9 mouse cellular contexts compared by ENCODE assay signal in the genomic region with DNA sequence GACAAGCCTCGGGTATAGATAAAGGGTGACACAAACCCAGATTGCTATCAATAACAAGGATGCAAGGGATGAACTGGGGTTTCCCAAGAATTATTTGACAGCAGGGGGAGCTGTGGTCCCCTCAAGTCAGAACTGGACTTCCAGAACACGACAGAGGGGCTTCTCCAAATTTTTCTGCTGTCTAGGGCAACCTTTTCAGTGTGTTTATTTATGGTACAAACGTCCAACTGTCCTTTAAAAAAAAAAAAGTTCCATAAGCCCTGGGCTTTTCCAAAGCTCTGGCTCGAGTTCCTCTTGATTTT. TPM values are rescaled to one million over a fixed set of nuclear protein-coding genes. Genes with fewer than 3 reads are reported as not detected.
A peak's percentile ranks its signal among the peaks of the same experiment; 100 is the strongest.
DNase-seq lines count a peak whose midpoint lies in the region; ATAC-seq and TF ChIP-seq lines count a peak whose summit lies in the region.
"Had no signal": no experiment of that assay in that cellular context is flagged by ENCODE, and none has a peak within 500 bp of the region (broad histone marks: within the 10 kb centered on the region; RNA-seq: fewer than 3 reads in every experiment).

No protein-coding gene starts in this region.

- peaks cover 31% of the 10 kb centered on the region for H3K4me1 ChIP-seq in bone marrow macrophage, adult 2 months (ENCODE audit: control insufficient read depth, insufficient read depth, low read length)
- H3K4me1 ChIP-seq in forebrain, embryonic 13.5 days = peaks cover 69% of the 10 kb centered on the region

- peak overlapping the region; percentile 88 for H3K27ac ChIP-seq in left cerebral cortex, adult 2 months
- H3K27ac ChIP-seq in bone marrow macrophage, adult 2 months (ENCODE audit: insufficient read depth, low read depth, low read length) = no peak overlapping the region
- H3K27ac ChIP-seq in forebrain, embryonic 13.5 days = peak overlapping the region; percentile 74

- H3K9me3 ChIP-seq in forebrain, embryonic 13.5 days (replicated peaks) = no peaks in the 10 kb centered on the region

- H3ac ChIP-seq in myocyte (ENCODE audit: control insufficient read depth, insufficient read length) = no peak overlapping the region

- no peaks in the 10 kb centered on the region for H3K79me2 ChIP-seq in myocyte (ENCODE audit: control insufficient read depth, insufficient read depth)

- intact Hi-C loops in left cerebral cortex, adult 2 months (cut with DNase I) = loop anchor here (2.0 to 5.0 kb wide), 2 partner anchors 50 to 176 kb away; no protein-coding TSS in a partner anchor
- intact Hi-C loops in left cerebral cortex, postnatal 10 days (cut with DNase I) = loop anchor here (5.0 kb wide), 1 partner anchor 56 kb away; no protein-coding TSS in a partner anchor

- H3K9ac ChIP-seq in forebrain, embryonic 13.5 days = peak overlapping the region; percentile 84

- no peaks in the 10 kb centered on the region for H3K36me3 ChIP-seq in forebrain, embryonic 13.5 days (ENCODE audit: poor library complexity, severe bottlenecking)
- H3K36me3 ChIP-seq in myocyte (ENCODE audit: control insufficient read depth, insufficient read depth) = no peaks in the 10 kb centered on the region

- no peak for DNase-seq in left cerebral cortex, adult 2 months (ENCODE audit: extremely low spot score in 1 of 2, low spot score in 2 of 2)
- DNase-seq in left cerebral cortex, postnatal 10 days (ENCODE audit: extremely low spot score in 1 of 2, low spot score in 2 of 2) = no peak
- peak; percentile 50 to 67 for DNase-seq in kidney, postnatal 4 days
- DNase-seq in urinary bladder, postnatal 25 days (ENCODE audit: low spot score) = no peak

- no peak for TF ChIP-seq POLR2A in bone marrow macrophage, adult 2 months (IDR thresholded peaks at IDR 0.05; ENCODE audit: borderline replicate concordance, low read depth, low read length)
- no peak for TF ChIP-seq POLR2A in myocyte (IDR thresholded peaks at IDR 0.05; ENCODE audit: insufficient read length, low read depth)

- TF ChIP-seq CTCF in left cerebral cortex, adult 2 months (IDR thresholded peaks at IDR 0.05) = peak; percentile 42
- TF ChIP-seq CTCF in bone marrow macrophage, adult 2 months (IDR thresholded peaks at IDR 0.05; ENCODE audit: low read depth, low read length) = no peak

- WGBS in forebrain, embryonic 13.5 days = 2% methylated on average over 4 of the region's 4 CpGs

- H3K4me3 ChIP-seq in left cerebral cortex, adult 2 months = peak overlapping the region; percentile 80
- H3K4me3 ChIP-seq in bone marrow macrophage, adult 2 months (ENCODE audit: insufficient read depth, low read length) = peak overlapping the region; percentile 29; the same call in 1 of the 2 replicates
- peak overlapping the region; percentile 72 for H3K4me3 ChIP-seq in forebrain, embryonic 13.5 days
- H3K4me3 ChIP-seq in myocyte = peak overlapping the region; percentile 29

- H3K27me3 ChIP-seq in forebrain, embryonic 13.5 days = no peaks in the 10 kb centered on the region
- H3K27me3 ChIP-seq in myocyte (ENCODE audit: control insufficient read depth, insufficient read depth, insufficient read length) = no peaks in the 10 kb centered on the region

- ATAC-seq in forebrain, embryonic 13.5 days = no peak
- ATAC-seq in granulocyte monocyte progenitor cell, adult 5-6 weeks (replicated peaks; ENCODE audit: poor library complexity, severe bottlenecking) = no peak

- peak overlapping the region; percentile 90 for H3K4me2 ChIP-seq in forebrain, embryonic 13.5 days
- H3K4me2 ChIP-seq in myocyte (ENCODE audit: low read depth) = peak overlapping the region; percentile 76

TF ChIP-seq in myocyte, 11 proteins besides CTCF, POLR2A, EP300 and RAD21:
- TF ChIP-seq MYOD1 (IDR thresholded peaks at IDR 0.05; ENCODE audit: control insufficient read depth in 1 of 3, insufficient read length in 2 of 3, low read depth in 2 of 3) (no peak), POLR2AphosphoS2 (IDR thresholded peaks at IDR 0.05; ENCODE audit: insufficient read length, low read depth) (no peak), MAX (IDR thresholded peaks at IDR 0.05; ENCODE audit: low read depth) (no peak)

RNA-seq across cellular contexts. Expression of gene Itpk1, which starts 1.7 kb away (rescaled TPM):
- 10 to 100 TPM; 52.3 to 54.9 TPM for total RNA-seq in left cerebral cortex, adult 2 months (2021)
- total RNA-seq in left cerebral cortex, postnatal 10 days (2021) = 10 to 100 TPM; 90.5 to 90.8 TPM
- polyA plus RNA-seq in bone marrow macrophage, adult 2 months (2012; ENCODE audit: insufficient read depth, insufficient read length, missing spikeins) = 23.5 and 28.0 TPM in 2 replicates
- 34.5 and 38.7 TPM in 2 replicates for polyA plus RNA-seq in forebrain, embryonic 13.5 days (2015; fragmentation: Nextera tagmentation; extraction: Ambion mirVana)
- polyA plus RNA-seq in myocyte (2012; fragmentation: generic; extraction: Trizol) = 4.9 TPM
- total RNA-seq in granulocyte monocyte progenitor cell, adult 5-6 weeks (2014; fragmentation: Nextera tagmentation) = 19.1 and 26.0 TPM in 2 replicates
- total RNA-seq in granulocyte monocyte progenitor cell, adult 5-6 weeks (2017) = 13.0 and 16.4 TPM in 2 replicates

RNA-seq across cellular contexts. Expression of gene Moap1, which starts 40.4 kb away (rescaled TPM):
- total RNA-seq in left cerebral cortex, adult 2 months (2021) = 10 to 100 TPM; 24.4 to 33.8 TPM
- total RNA-seq in left cerebral cortex, postnatal 10 days (2021) = 10 to 100 TPM; 37.5 to 41.0 TPM
- 1.3 TPM in 1 of 2 replicates, not detected in the other for polyA plus RNA-seq in bone marrow macrophage, adult 2 months (2012; ENCODE audit: insufficient read depth, insufficient read length, missing spikeins)
- polyA plus RNA-seq in forebrain, embryonic 13.5 days (2015; fragmentation: Nextera tagmentation; extraction: Ambion mirVana) = 38.7 and 45.2 TPM in 2 replicates
- polyA plus RNA-seq in myocyte (2012; fragmentation: generic; extraction: Trizol) = 5.9 TPM
- 11.0 and 11.1 TPM in 2 replicates for total RNA-seq in granulocyte monocyte progenitor cell, adult 5-6 weeks (2014; fragmentation: Nextera tagmentation)
- 9.3 and 15.6 TPM in 2 replicates for total RNA-seq in granulocyte monocyte progenitor cell, adult 5-6 weeks (2017)

RNA-seq across cellular contexts. Expression of gene Tmem251, which starts 40.5 kb away (rescaled TPM):
- 1 to 10 TPM; 5.6 to 5.7 TPM for total RNA-seq in left cerebral cortex, adult 2 months (2021)
- total RNA-seq in left cerebral cortex, postnatal 10 days (2021) = 1 to 10 TPM; 5.4 to 6.1 TPM
- polyA plus RNA-seq in bone marrow macrophage, adult 2 months (2012; ENCODE audit: insufficient read depth, insufficient read length, missing spikeins) = 8.0 and 8.1 TPM in 2 replicates
- polyA plus RNA-seq in forebrain, embryonic 13.5 days (2015; fragmentation: Nextera tagmentation; extraction: Ambion mirVana) = 12.4 and 14.3 TPM in 2 replicates
- polyA plus RNA-seq in myocyte (2012; fragmentation: generic; extraction: Trizol) = 2.9 TPM
- total RNA-seq in granulocyte monocyte progenitor cell, adult 5-6 weeks (2014; fragmentation: Nextera tagmentation) = 6.5 and 8.7 TPM in 2 replicates
- total RNA-seq in granulocyte monocyte progenitor cell, adult 5-6 weeks (2017) = 8.0 and 9.3 TPM in 2 replicates

RNA-seq across cellular contexts. Expression of gene Gm28051, which starts 54.5 kb away (rescaled TPM):
- not detected for total RNA-seq in left cerebral cortex, adult 2 months (2021)
- not detected for total RNA-seq in left cerebral cortex, postnatal 10 days (2021)
- not detected in 2 replicates for polyA plus RNA-seq in bone marrow macrophage, adult 2 months (2012; ENCODE audit: insufficient read depth, insufficient read length, missing spikeins)
- polyA plus RNA-seq in forebrain, embryonic 13.5 days (2015; fragmentation: Nextera tagmentation; extraction: Ambion mirVana) = not detected in 2 replicates
- polyA plus RNA-seq in myocyte (2012; fragmentation: generic; extraction: Trizol) = 0.26 TPM
- total RNA-seq in granulocyte monocyte progenitor cell, adult 5-6 weeks (2014; fragmentation: Nextera tagmentation) = not detected in 2 replicates
- total RNA-seq in granulocyte monocyte progenitor cell, adult 5-6 weeks (2017) = not detected in 2 replicates
- total RNA-seq: common myeloid progenitor, adult 5-6 weeks had no signal

RNA-seq across cellular contexts. Expression of gene Gon7, which starts 54.5 kb away (rescaled TPM):
- 10 to 100 TPM; 15.8 to 18.1 TPM for total RNA-seq in left cerebral cortex, adult 2 months (2021)
- 10 to 100 TPM; 10.9 to 15.4 TPM for total RNA-seq in left cerebral cortex, postnatal 10 days (2021)
- polyA plus RNA-seq in bone marrow macrophage, adult 2 months (2012; ENCODE audit: insufficient read depth, insufficient read length, missing spikeins) = 9.9 and 14.3 TPM in 2 replicates
- polyA plus RNA-seq in forebrain, embryonic 13.5 days (2015; fragmentation: Nextera tagmentation; extraction: Ambion mirVana) = 48.1 and 54.9 TPM in 2 replicates
- 9.7 TPM for polyA plus RNA-seq in myocyte (2012; fragmentation: generic; extraction: Trizol)
- total RNA-seq in granulocyte monocyte progenitor cell, adult 5-6 weeks (2014; fragmentation: Nextera tagmentation) = 16.5 and 19.2 TPM in 2 replicates
- total RNA-seq in granulocyte monocyte progenitor cell, adult 5-6 weeks (2017) = 12.9 and 22.2 TPM in 2 replicates

Comparison
In these comparisons a context has a peak if more than half of its experiments do, and no peak if none do; other contexts are left out.
1. DNase-seq: peak in kidney, postnatal 4 days (2 of 2); none in left cerebral cortex, adult 2 months (0 of 2), left cerebral cortex, postnatal 10 days (0 of 2) and urinary bladder, postnatal 25 days (single experiment).
2. H3K4me3 ChIP-seq: peak in every context shown above with its lines; median percentile 80 in left cerebral cortex, adult 2 months; 72 in forebrain, embryonic 13.5 days; 29 in bone marrow macrophage, adult 2 months; 29 in myocyte.